8 mouse cellular contexts compared by ENCODE assay signal in the genomic region with DNA sequence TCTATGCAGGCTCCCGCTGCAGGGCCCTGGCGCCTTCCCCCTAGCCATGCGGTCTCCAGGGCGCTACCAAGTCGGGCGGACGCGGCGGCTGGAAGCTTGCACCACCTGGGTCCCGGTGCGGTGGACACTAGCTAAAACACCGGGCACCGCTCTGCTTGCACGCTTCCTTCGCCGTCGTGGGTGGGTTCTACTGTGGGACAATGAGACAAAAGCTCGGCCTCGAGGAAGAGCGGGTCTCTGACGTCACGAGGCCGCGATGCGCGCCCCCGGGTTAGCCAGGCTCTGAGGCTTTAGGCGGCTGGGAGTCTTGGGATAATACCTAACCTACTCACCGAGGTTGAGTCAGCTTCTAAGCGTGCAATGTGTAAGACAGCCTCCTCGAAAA. TPM values are rescaled to one million over a fixed set of nuclear protein-coding genes. Genes with fewer than 3 reads are reported as not detected.
DNase-seq lines count a peak whose midpoint lies in the region; ATAC-seq and TF ChIP-seq lines count a peak whose summit lies in the region.

No protein-coding gene starts in this region.

- H3K27me3 ChIP-seq in forebrain, embryonic 12.5 days: no peaks in the 10 kb centered on the region
- H3K27me3 ChIP-seq in hindbrain, embryonic 14.5 days (ENCODE audit: control insufficient read depth, insufficient read depth, low read length): no peaks in the 10 kb centered on the region

- in situ Hi-C loops in ES-E14 (cut with MboI; ENCODE audit: low sequenced_read_pairs in 2 of 2, unreplicated experiment in 2 of 2): no loop called here

- no peak for DNase-seq in ES-E14 (ENCODE audit: low read depth, low spot score)
- DNase-seq in hindbrain, embryonic 14.5 days (ENCODE audit: low spot score): peak; percentile 81
- DNase-seq in left cerebral cortex, adult 18-20 months (ENCODE audit: low spot score in 2 of 2): peak; percentile 64 to 70
- DNase-seq in lung, postnatal 36 days: peak; percentile 65
- peak; percentile 73 for DNase-seq in right cerebral cortex, adult 18-20 months
- peak; percentile 64 for DNase-seq in urinary bladder, postnatal 25 days (ENCODE audit: low spot score)

- peak overlapping the region; percentile 80 for H3K4me2 ChIP-seq in forebrain, embryonic 12.5 days
- peak overlapping the region; percentile 84 for H3K4me2 ChIP-seq in hindbrain, embryonic 14.5 days (replicated peaks)

- ATAC-seq in forebrain, embryonic 12.5 days (ENCODE audit: low FRiP score): peak; percentile 79
- peak; percentile 78 for ATAC-seq in hindbrain, embryonic 14.5 days (ENCODE audit: low FRiP score)

- H3K4me3 ChIP-seq in ES-E14 (ENCODE audit: insufficient read depth in 1 of 2, low read depth in 1 of 2, low read length in 2 of 2, poor library complexity in 1 of 2, severe bottlenecking in 1 of 2): peak overlapping the region; percentile 66 to 74
- peak overlapping the region; percentile 73 for H3K4me3 ChIP-seq in brown adipose tissue, adult 24 weeks (ENCODE audit: insufficient read depth, low read depth, low read length)
- H3K4me3 ChIP-seq in forebrain, embryonic 12.5 days (replicated peaks): peak overlapping the region; percentile 90
- H3K4me3 ChIP-seq in hindbrain, embryonic 14.5 days (replicated peaks; ENCODE audit: low read length): peak overlapping the region; percentile 83

- under 1% methylated on average over 31 of the region's 31 CpGs for WGBS in forebrain, embryonic 12.5 days
- WGBS in hindbrain, embryonic 14.5 days: 1% methylated on average over 31 of the region's 31 CpGs

- H3K36me3 ChIP-seq in ES-E14 (ENCODE audit: control insufficient read depth, insufficient read depth, low read length, poor library complexity, severe bottlenecking): no peaks in the 10 kb centered on the region
- H3K36me3 ChIP-seq in forebrain, embryonic 12.5 days (replicated peaks): no peaks in the 10 kb centered on the region
- no peaks in the 10 kb centered on the region for H3K36me3 ChIP-seq in hindbrain, embryonic 14.5 days (replicated peaks; ENCODE audit: control insufficient read depth, insufficient read depth)

- H3K27ac ChIP-seq in ES-E14 (ENCODE audit: insufficient read depth, low read depth, low read length, poor library complexity, severe bottlenecking): peak overlapping the region; percentile 37; the same call in 1 of the 2 replicates
- H3K27ac ChIP-seq in brown adipose tissue, adult 24 weeks (replicated peaks; ENCODE audit: low read depth, low read length): peak overlapping the region; percentile 58
- H3K27ac ChIP-seq in forebrain, embryonic 12.5 days: peak overlapping the region; percentile 98
- H3K27ac ChIP-seq in hindbrain, embryonic 14.5 days: peak overlapping the region; percentile 100

- no peaks in the 10 kb centered on the region for H3K9me3 ChIP-seq in ES-E14 (ENCODE audit: control insufficient read depth, insufficient read depth, low read depth, low read length)
- no peaks in the 10 kb centered on the region for H3K9me3 ChIP-seq in forebrain, embryonic 12.5 days
- H3K9me3 ChIP-seq in hindbrain, embryonic 14.5 days (ENCODE audit: control insufficient read depth, low read length): no peaks in the 10 kb centered on the region

- H3K9ac ChIP-seq in ES-E14 (ENCODE audit: insufficient read depth, low read depth, low read length, poor library complexity, severe bottlenecking): peak overlapping the region; percentile 77
- H3K9ac ChIP-seq in forebrain, embryonic 12.5 days: peak overlapping the region; percentile 88
- H3K9ac ChIP-seq in hindbrain, embryonic 14.5 days: peak overlapping the region; percentile 99

- H3K4me1 ChIP-seq in ES-E14 (ENCODE audit: control insufficient read depth in 2 of 2, insufficient read depth in 2 of 2, low read length in 2 of 2, poor library complexity in 1 of 2): peaks cover 5 to 6% of the 10 kb centered on the region in 2 experiments
- peaks cover 2% of the 10 kb centered on the region; the same call in 1 of the 2 replicates for H3K4me1 ChIP-seq in brown adipose tissue, adult 24 weeks (ENCODE audit: control insufficient read depth, insufficient read depth, insufficient read length, low read length)
- peaks cover 13% of the 10 kb centered on the region for H3K4me1 ChIP-seq in forebrain, embryonic 12.5 days
- peaks cover 18% of the 10 kb centered on the region for H3K4me1 ChIP-seq in hindbrain, embryonic 14.5 days (replicated peaks; ENCODE audit: control insufficient read depth, insufficient read depth, low read length)

TF ChIP-seq in ES-E14, 5 proteins besides CTCF, POLR2A, EP300 and RAD21:
- no peak for TF ChIP-seq MAFK (IDR thresholded peaks at IDR 0.05; ENCODE audit: insufficient read depth, low read depth, low read length)
- TF ChIP-seq CHD2 (IDR thresholded peaks at IDR 0.05; ENCODE audit: low read depth, low read length): no peak
- no peak for TF ChIP-seq ZC3H11A (IDR thresholded peaks at IDR 0.05; ENCODE audit: borderline replicate concordance, low read depth, low read length)
- no peak for TF ChIP-seq HCFC1 (IDR thresholded peaks at IDR 0.05; ENCODE audit: borderline replicate concordance, insufficient read depth, low read length)
- no peak for TF ChIP-seq ZNF384 (IDR thresholded peaks at IDR 0.05; ENCODE audit: low read depth, low read length)

RNA-seq across cellular contexts. Expression of gene Smchd1, which starts 0.6 kb away (rescaled TPM):
- total RNA-seq in ES-E14 (2012; rRNA removed): 35.5 and 41.0 TPM in 2 replicates
- 7.2 and 11.8 TPM in 2 replicates for polyA plus RNA-seq in brown adipose tissue, adult 24 weeks (2012; ENCODE audit: insufficient read depth, insufficient read length, missing spikeins)
- polyA plus RNA-seq in forebrain, embryonic 12.5 days (2016; fragmentation: Nextera tagmentation; extraction: Ambion mirVana): 82.2 and 89.3 TPM in 2 replicates
- polyA plus RNA-seq in hindbrain, embryonic 14.5 days (2014; fragmentation: Nextera tagmentation; extraction: Ambion mirVana): 60.3 and 64.3 TPM in 2 replicates
- total RNA-seq in left cerebral cortex, adult 18-20 months (2021): 10 to 100 TPM; 29.2 to 33.0 TPM

RNA-seq across cellular contexts. Expression of gene Gm4707, which starts 16.0 kb away (rescaled TPM):
- total RNA-seq in ES-E14 (2012; rRNA removed): 3.9 and 6.9 TPM in 2 replicates
- 3.1 and 3.3 TPM in 2 replicates for polyA plus RNA-seq in brown adipose tissue, adult 24 weeks (2012; ENCODE audit: insufficient read depth, insufficient read length, missing spikeins)
- 5.3 and 6.3 TPM in 2 replicates for polyA plus RNA-seq in forebrain, embryonic 12.5 days (2016; fragmentation: Nextera tagmentation; extraction: Ambion mirVana)
- polyA plus RNA-seq in hindbrain, embryonic 14.5 days (2014; fragmentation: Nextera tagmentation; extraction: Ambion mirVana): 1.9 and 2.0 TPM in 2 replicates
- total RNA-seq in left cerebral cortex, adult 18-20 months (2021): 1 to 10 TPM in 1 of 2 experiments, under 1 TPM in 1; 0.61 to 2.5 TPM

RNA-seq across cellular contexts. Expression of gene Ndc80, which starts 51.0 kb away (rescaled TPM):
- 31.5 and 42.8 TPM in 2 replicates for total RNA-seq in ES-E14 (2012; rRNA removed)
- not detected in 2 replicates for polyA plus RNA-seq in brown adipose tissue, adult 24 weeks (2012; ENCODE audit: insufficient read depth, insufficient read length, missing spikeins)
- polyA plus RNA-seq in forebrain, embryonic 12.5 days (2016; fragmentation: Nextera tagmentation; extraction: Ambion mirVana): 55.6 and 62.5 TPM in 2 replicates
- 5.8 and 7.6 TPM in 2 replicates for polyA plus RNA-seq in hindbrain, embryonic 14.5 days (2014; fragmentation: Nextera tagmentation; extraction: Ambion mirVana)
- under 1 TPM in 1 of 2 experiments, not detected in 1; 0.21 TPM for total RNA-seq in left cerebral cortex, adult 18-20 months (2021)

Comparison
In these comparisons a context has a peak if more than half of its experiments do, and no peak if none do; other contexts are left out.
1. H3K27ac ChIP-seq: peak in every context shown above with its lines; median percentile 100 in hindbrain, embryonic 14.5 days; 98 in forebrain, embryonic 12.5 days; 58 in brown adipose tissue, adult 24 weeks; 37 in ES-E14.